Mouse (Mus musculus) heart, postnatal 4 days (tissue): ENCODE data around the gene Dvl1. TPM values are rescaled to one million over a fixed set of nuclear protein-coding genes. Genes with fewer than 3 reads are reported as not detected.

Experiments used
- DNase-seq: peaks from one replicate; pipeline ENCODE4 v3.0.0; 2021
- total RNA-seq, 2 experiments: library from RNA; stranded (reverse); gene quantifications; 2 replicates each; pipeline ENCODE4 v1.2.3; 2021

Dvl1 gene
- 10 to 100 TPM; 32.8 to 33.2 TPM for total RNA-seq

- peak; percentile 98 for DNase-seq
These were observed at the start of gene Dvl1 for GRCm38 (mm10) chr4:155846871-155847578. Gene Dvl1, plus strand, starts transcription at chr4:155847402.

- DNase-seq, result no peak
These were observed 45.1 kb upstream of the Dvl1 start for GRCm38 (mm10) chr4:155802075-155802474.

DNA sequence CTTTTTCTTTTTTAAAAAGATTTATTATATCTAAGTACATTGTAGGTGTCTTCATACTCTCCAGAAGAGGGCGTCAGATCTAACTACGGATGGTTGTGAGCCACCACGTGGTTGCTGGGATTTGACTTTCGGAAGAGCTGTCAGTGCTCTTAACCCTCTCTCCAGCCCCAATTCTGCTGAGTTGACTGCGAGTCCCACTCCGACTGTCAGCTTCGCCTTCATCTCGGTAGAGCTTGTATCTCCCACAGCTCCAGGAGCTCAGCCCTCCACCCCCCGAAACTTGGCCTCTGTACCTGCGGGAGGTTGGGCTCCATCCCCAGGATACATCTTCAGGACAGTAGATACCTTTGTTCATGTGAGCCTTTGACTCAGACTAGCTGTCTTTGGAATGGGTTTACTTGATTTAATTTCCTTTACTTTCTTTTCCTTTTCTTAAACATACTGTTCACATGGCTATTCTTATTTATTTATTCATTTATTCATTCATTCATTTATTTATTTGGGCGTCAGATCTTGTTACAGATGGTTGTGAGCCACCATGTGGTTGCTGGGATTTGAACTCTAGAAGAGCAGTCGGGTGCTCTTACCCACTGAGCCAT lies 44.4 kb upstream of the Dvl1 start, which contains the start of gene Mrpl20:
Gene Mrpl20, plus strand, starts transcription at position 138 of the 599 bp plus-strand sequence.
- no peak for DNase-seq

DNA sequence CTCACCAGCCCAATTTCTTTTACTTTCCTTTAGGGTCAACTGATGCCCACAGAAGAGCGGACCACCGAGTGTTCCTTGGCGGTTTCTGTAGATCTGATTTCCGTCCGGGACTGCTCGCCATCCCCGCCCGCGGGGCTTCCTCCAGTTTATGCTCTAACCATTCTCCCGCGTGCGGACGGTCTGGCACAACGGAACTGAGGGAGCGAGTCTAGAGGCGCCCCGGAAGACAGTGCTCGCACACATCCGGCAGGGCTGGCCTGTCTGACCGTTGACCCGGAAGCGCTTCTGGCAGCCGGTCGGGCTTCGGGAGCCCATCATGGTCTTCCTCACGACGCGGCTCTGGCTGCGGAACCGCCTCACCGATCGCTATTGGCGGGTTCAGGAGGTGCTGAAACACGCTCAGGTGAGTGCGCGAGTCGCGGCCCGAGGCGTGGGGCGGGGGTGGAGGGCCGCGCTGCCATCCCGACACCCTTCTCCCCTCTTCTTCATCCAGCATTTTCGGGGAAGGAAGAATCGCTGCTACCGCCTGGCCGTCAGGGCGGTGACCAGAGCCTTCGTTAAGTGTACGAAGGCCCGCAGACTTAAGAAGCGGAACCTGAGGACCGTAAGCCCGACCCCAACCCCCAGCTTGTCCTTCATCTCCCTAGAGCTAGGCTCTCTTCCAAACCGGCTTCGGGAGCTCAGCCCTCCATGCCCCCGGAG lies 43.7 kb upstream of the Dvl1 start:
- DNase-seq, result peak; percentile 98

- DNase-seq, result no peak
These were observed 39.4 kb upstream of the Dvl1 start for GRCm38 (mm10) chr4:155807841-155808240.

DNA sequence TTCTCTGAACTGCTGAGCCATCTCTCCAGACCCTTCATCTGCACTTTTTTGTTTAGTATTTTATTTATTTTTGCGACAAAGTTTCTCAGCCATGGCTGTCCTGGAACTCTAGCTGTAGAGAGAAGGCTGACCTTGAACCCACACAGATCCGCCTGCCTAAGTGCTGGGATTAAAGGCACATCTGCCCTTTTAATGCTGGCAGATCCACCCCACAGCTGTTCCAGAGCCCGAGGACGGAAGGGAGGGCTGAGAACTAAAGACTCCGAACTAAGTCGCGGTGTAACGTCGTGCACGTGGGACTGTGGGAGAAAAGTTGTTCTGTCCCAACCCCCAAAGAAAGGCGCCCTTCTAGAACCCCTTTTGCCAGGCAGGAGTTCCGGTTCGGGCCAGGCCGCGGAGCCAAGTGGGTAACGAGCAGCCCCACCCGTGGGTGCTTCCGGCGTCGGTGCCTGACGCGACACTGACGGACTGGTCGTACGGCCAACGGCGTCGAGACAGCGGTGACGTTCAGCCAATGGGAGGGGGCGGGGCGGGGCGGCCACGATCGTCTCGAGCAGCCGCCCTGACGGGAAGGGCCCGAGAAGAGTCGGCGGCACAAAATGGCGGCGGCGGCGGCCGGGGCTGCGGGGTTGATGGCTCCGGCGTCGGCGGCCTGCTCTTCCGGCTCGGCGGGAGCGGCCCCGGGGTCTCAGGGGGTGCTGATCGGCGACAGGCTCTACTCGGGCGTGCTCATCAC lies 35.1 kb upstream of the Dvl1 start, which contains the start of gene Ccnl2:
Gene Ccnl2, plus strand, starts transcription at position 561 of the 736 bp plus-strand sequence.
- DNase-seq, result peak; percentile 94

DNA sequence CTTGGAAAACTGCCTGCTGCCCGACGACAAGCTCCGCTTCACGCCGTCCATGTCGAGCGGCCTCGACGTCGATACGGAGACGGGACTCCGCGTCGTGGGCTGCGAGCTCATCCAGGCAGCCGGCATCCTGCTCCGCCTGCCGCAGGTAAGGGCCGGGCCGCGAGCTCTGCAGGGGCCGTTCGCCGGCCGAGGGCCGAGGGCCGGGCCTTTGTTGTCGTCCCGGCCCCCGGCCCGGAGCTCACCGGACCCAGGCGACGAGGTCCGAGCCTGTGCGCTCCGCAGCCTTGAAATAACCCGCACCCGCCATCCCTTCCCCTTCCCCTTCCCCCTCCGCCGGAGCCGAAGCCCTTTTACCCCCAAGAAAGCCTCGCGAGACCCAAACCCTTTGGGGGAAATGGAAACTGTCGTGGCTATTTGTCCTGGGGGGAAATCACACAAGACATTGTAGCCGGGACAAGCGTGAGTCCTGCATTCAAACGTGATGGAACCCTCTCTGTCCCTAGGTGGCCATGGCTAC lies 34.5 kb upstream of the Dvl1 start:
- DNase-seq, result peak; percentile 65

GRCm38 (mm10) chr4:155817533-155817932 lies 29.7 kb upstream of the Dvl1 start:
- DNase-seq, result no peak

DNA sequence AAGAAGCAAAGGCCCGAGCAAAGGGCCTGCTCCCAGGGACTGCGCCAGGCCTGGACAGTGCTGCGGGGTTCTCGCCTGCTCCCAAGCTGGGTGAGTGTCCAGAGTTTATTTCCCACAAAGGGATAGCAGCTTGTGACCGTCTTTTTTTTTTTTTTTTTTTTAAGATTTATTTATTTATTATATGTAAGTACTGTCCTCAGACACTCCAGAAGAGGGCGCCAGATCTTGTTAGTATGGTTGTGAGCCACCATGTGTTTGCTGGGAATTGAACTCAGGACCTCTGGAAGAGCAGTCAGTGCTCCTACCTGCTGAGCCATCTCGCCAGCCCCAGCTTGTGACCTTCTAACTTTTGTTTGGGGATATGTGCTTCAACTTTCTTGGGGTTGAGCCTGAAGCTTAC lies 26.2 kb upstream of the Dvl1 start:
- peak; percentile 51 for DNase-seq

DNA sequence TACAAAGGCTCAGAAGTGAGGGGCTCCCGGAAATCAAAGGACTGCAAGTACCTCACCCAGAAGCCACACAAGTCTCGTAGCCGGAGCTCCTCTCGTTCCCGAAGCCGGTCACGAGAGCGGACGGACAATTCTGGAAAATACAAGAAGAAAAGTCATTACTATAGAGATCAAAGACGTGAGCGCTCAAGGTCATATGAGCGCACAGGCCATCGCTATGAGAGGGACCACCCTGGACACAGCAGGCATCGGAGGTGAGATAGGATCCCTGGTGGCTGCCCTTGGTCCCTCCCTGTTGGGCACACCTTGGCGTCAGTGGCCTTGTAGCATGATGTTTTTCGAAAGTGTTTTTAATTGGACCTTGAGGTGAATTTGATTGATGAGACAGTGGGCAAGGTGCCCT lies 23.8 kb upstream of the Dvl1 start:
- no peak for DNase-seq

DNA sequence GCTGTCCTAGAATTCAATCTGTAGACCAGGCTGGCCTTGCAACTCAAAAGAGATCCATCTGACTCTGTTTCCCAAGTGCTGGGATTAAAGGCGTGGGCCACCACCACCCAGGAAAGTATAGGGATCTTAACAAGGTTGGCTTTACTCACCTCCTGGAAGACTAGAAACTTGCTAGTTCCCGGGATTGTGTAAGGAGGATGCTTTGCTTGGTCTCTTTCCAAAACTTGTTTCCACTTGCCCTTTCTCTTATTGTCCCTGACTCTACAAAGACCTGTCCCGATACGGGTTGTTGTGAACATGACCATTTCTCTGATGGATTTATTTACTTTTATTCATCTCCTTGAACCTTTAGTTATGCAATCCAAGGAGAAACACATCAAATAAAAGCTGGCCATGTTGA lies 17.3 kb upstream of the Dvl1 start:
- no peak for DNase-seq

GRCm38 (mm10) chr4:155830596-155830995 lies 16.6 kb upstream of the Dvl1 start:
- no peak for DNase-seq

- peak; percentile 98 for DNase-seq
These were observed 15.9 kb upstream of the Dvl1 start, which contains the start of gene Aurkaip1 for GRCm38 (mm10) chr4:155831205-155831766. Gene Aurkaip1, plus strand, starts transcription at chr4:155831272.

DNA sequence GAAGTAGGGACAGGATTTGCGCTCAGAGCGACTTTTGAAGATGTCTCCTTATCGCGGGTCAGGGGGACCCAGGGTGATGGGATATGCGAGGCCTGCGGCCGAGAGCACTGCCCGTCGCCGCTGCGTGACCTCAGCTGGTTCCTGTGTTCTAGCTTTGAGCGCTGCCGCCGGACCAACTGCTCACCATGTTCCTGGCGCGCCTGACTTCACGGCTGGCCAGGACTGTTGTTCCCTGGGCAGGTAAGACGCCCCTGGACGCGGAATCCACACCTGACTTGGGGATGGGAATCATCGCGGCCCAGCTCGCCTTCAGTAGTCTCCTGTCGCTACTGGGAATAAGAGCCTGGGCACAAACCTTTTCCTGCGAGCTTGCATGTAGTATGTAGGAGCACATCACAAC lies 15.4 kb upstream of the Dvl1 start:
- DNase-seq, result no peak

DNA sequence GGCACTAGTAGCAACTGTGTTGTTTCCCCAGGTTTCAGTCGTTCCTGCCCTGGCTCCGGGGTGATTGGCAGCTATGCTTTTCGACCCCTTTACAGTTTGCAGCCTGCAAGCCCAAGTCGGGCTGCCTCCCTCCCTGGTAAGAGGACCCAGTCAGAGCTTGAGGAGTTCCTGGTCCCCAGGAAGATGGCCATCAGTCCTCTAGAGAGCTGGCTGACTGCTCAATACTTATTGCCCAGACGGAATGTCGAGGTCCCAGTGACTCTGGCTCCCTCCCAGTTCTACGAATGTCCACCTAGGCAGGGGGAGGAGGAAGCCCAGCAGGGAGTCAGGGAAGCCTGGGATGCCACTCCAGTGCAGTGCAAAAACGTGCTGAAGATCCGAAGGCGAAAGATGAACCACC lies 14.9 kb upstream of the Dvl1 start:
- no peak for DNase-seq

DNA sequence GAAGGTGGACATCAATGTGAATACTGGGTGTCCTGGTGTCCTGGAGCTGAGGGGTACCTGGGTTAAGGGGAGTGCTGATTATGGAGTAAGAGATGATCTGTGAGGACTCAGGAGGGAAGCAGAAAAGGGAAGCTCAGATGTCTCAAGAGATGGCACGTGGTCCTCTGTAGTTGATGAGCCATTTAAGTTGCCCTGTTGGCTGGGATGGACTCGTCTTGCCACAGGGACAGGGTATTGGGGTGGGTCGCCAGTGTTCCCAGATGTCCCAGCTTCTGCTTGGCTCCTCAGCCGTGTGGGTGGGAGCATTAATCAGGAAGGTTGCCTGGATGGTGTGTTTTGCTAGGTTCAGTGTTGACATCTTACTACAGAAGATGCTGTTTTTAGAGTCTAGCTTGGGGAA lies 14.0 kb upstream of the Dvl1 start:
- DNase-seq, result no peak

DNA sequence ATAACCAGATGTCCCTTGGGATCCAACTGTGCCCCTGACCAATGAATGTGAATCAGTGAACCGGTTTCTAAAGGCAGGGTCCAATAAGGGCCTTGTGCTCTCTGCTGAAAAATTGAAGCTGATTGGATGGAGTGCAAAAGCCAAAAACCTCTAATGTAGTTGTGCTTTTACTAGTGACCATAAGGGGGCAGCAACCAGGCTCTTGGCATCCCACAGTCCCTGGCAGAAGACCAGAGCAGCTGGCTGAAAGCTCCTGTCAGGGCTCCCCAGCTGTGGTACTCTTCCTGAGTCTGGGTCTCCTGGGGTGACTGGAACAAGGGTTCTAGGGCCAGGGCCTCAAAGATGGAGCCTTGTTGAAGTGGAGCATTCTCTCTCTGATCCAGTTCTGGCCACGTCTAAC lies 13.4 kb upstream of the Dvl1 start:
- peak; percentile 92 for DNase-seq

- peak; percentile 62 for DNase-seq
These were observed 9.7 kb upstream of the Dvl1 start for GRCm38 (mm10) chr4:155837404-155838010.

GRCm38 (mm10) chr4:155838187-155839153 lies 8.7 kb upstream of the Dvl1 start:
- peak; percentile 52 for DNase-seq

DNA sequence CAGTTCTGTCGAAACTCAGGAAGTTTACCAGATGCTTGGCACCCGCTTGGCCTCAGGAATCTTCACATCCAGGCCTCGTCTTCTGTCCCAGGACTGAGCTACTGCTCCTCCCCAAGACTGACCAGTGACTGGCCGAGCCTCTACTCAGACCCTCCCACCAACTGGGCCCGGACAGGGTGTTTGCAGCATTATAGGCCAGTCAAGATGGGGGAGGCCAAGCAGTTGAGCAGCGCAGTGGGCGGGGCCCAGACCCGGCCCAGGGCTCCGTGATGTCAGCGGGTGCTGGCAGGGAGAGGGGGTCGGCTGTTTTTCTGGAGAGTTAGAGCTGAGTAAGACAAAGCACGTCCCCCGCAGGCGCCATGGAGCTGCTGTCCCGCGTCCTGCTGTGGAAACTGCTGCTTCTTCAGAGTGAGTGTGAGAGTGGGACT lies 7.7 kb upstream of the Dvl1 start, which contains the start of gene Mxra8:
Gene Mxra8, plus strand, starts transcription at position 198 of the 428 bp plus-strand sequence.
- peak; percentile 90 for DNase-seq
